Mouse (Mus musculus) myocyte (in vitro differentiated cells): ENCODE measurements around the gene Rhbdd1.

Experiments
- CEBPB ChIP-seq: IDR thresholded peaks from 2 replicates; pipeline ENCODE4 v1.6.1; 2011; ENCODE audit warnings: mild to moderate bottlenecking, moderate library complexity; ENCODE audit not compliant: poor library complexity, insufficient read depth, severe bottlenecking
- POLR2A ChIP-seq: IDR thresholded peaks from one replicate; pipeline ENCODE4 v1.6.1; 2011; ENCODE audit warnings: low read depth, mild to moderate bottlenecking, control low read depth, moderate library complexity; ENCODE audit not compliant: insufficient read length
- POLR2AphosphoS2 ChIP-seq: IDR thresholded peaks from one replicate; pipeline ENCODE4 v1.6.1; 2011; ENCODE audit warnings: low read depth, control low read depth; ENCODE audit not compliant: insufficient read length
- SRF ChIP-seq: IDR thresholded peaks from one replicate; pipeline ENCODE4 v1.6.1; 2011; ENCODE audit warnings: low read depth; ENCODE audit not compliant: control insufficient read depth, insufficient read length
- USF1 ChIP-seq: IDR thresholded peaks from one replicate; pipeline ENCODE4 v1.6.1; 2011; ENCODE audit warnings: low read depth, mild to moderate bottlenecking, control low read depth, moderate library complexity

DNA sequence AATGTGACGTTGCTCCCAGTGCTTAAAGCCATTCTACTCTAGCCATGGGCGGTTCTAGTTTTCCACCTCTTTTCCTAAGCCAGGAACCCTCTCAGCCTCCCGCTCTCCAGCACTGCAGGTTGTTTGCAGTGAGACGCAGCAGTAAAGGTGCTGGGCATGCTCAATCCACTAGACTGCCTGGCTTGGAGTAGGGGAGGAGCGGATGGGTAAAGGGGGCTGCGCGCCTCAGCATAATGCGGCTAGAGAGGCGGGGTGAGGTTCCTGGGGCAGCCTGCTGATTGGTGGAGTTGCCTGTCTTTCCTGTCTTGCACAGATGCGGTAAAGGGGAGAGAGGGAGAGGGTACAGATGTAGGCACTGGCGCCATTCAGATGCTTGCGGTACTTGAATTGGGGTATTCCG lies 23.5 kb upstream of the Rhbdd1 start:
- no peak for TF ChIP-seq CEBPB
- TF ChIP-seq POLR2AphosphoS2: no peak
- no peak for TF ChIP-seq POLR2A
- TF ChIP-seq USF1: no peak
- TF ChIP-seq SRF: no peak
